Mouse (Mus musculus) neural tube, embryonic 14.5 days (tissue): ENCODE measurements around the gene Zfp300. TPM values are rescaled to one million over a fixed set of nuclear protein-coding genes. Genes with fewer than 3 reads are reported as not detected.

Source experiments
- ATAC-seq: fragments of 200-750 bp; cut with Nextera tagmentation; 2 replicates; pipeline ENCODE4 v1.8.0; 2017; ENCODE audit warnings: low read depth, mild to moderate bottlenecking, moderate TSS enrichment, moderate library complexity
- H3K27ac ChIP-seq: fragments of 300-500 bp; sonication (generic); 2 replicates; pipeline ENCODE4 v1.5.1; 2014; ENCODE audit warnings: low read depth, mild to moderate bottlenecking, control low read depth, low read length, moderate library complexity, mixed read lengths
- H3K27me3 ChIP-seq: fragments of 300-500 bp; sonication (generic); 2 replicates; pipeline ENCODE4 v1.6.1; 2014; ENCODE audit warnings: low read length; ENCODE audit not compliant: control insufficient read depth, insufficient read depth
- H3K36me3 ChIP-seq: fragments of 300-500 bp; sonication (generic); 2 replicates; pipeline ENCODE4 v1.6.1; 2014; ENCODE audit warnings: low read length, mixed read lengths; ENCODE audit not compliant: control insufficient read depth, insufficient read depth
- H3K4me1 ChIP-seq: fragments of 300-500 bp; sonication (generic); 2 replicates; pipeline ENCODE4 v1.6.1; 2014; ENCODE audit warnings: low read length; ENCODE audit not compliant: control insufficient read depth, insufficient read depth
- H3K4me2 ChIP-seq: fragments of 300-500 bp; sonication (generic); 2 replicates; pipeline ENCODE4 v1.6.1; 2014; ENCODE audit warnings: mild to moderate bottlenecking, low read depth, low read length, control low read depth
- H3K4me3 ChIP-seq: fragments of 300-500 bp; sonication (generic); 2 replicates; pipeline ENCODE4 v1.5.1; 2014; ENCODE audit warnings: low read depth, low read length, control low read depth, mixed read lengths
- H3K9ac ChIP-seq: fragments of 300-500 bp; sonication (generic); replicated peaks from 2 replicates; pipeline ENCODE4 v1.6.1; 2014; ENCODE audit warnings: low read depth, mild to moderate bottlenecking, control low read depth, low read length, mixed read lengths
- H3K9me3 ChIP-seq: fragments of 300-500 bp; sonication (generic); 2 replicates; pipeline ENCODE4 v1.6.1; 2016; ENCODE audit warnings: low read length; ENCODE audit not compliant: control insufficient read depth
- whole genome bisulfite sequencing: fragments of 180-500 bp; shearing (Covaris S2); extraction: QIAGEN DNeasy Blood & Tissue Kit; methylation state at CpG from one replicate; pipeline ENCODE4 v1.1.7; 2014; 5-methylcytosine and 5-hydroxymethylcytosine counted together
- polyA plus RNA-seq: library from polyadenylated mRNA; unstranded; fragments of >200 nt; fragmentation: Nextera tagmentation; extraction: Ambion mirVana; gene quantifications from 2 replicates; pipeline ENCODE4 v1.2.1, GENCODE M21; 2014

Zfp300 gene
- 4.2 and 5.7 TPM in 2 replicates for polyA plus RNA-seq

- Histone ChIP-seq H3K9me3 (no peaks in the 10 kb centered on the region), H3K4me3 (peak within 1 kb of the TSS; percentile 44), H3K9ac (peak within 1 kb of the TSS; percentile 55), H3K27me3 (no peaks in the 10 kb centered on the region), H3K4me2 (peak within 1 kb of the TSS; percentile 47), H3K4me1 (no peaks in the 10 kb centered on the region), H3K27ac (peak within 1 kb of the TSS; percentile 84), H3K36me3 (no peaks in the 10 kb centered on the region)
- ATAC-seq, result peak; percentile 94
- WGBS, result 19% methylated on average over 27 of the region's 27 CpGs
These were observed at the start of gene Zfp300 for GRCm38 (mm10) chrX:21088983-21089866. TSS of gene Zfp300 (minus strand) at chrX:21089527.

- no peaks in the 10 kb centered on the region for H3K4me1 ChIP-seq
- no peak for ATAC-seq
- no peaks in the 10 kb centered on the region for H3K27me3 ChIP-seq
- no peaks in the 10 kb centered on the region for H3K9me3 ChIP-seq
- 85% methylated on average over 4 of the region's 4 CpGs for WGBS
- H3K36me3 ChIP-seq, result no peaks in the 10 kb centered on the region
- H3K4me2 ChIP-seq, result no peak within 1 kb of the TSS
- H3K4me3 ChIP-seq, result no peak within 1 kb of the TSS
- no peak within 1 kb of the TSS for H3K9ac ChIP-seq
- no peak within 1 kb of the TSS for H3K27ac ChIP-seq
These were observed 26.2 kb upstream of the Zfp300 start, which contains the start of gene Ssxa1 for GRCm38 (mm10) chrX:21115520-21115919. TSS of gene Ssxa1 (plus strand) at chrX:21115820.

- ATAC-seq, result no peak
- WGBS, result 55% methylated on average over 7 of the region's 7 CpGs
- H3K4me1 ChIP-seq, result no peaks in the 10 kb centered on the region
- peak overlapping the region; percentile 55 for H3K9ac ChIP-seq
- peak overlapping the region; percentile 84 for H3K27ac ChIP-seq
- H3K4me2 ChIP-seq, result peak overlapping the region; percentile 47
- H3K9me3 ChIP-seq, result no peaks in the 10 kb centered on the region
- no peaks in the 10 kb centered on the region for H3K36me3 ChIP-seq
- H3K4me3 ChIP-seq, result peak overlapping the region; percentile 44
- H3K27me3 ChIP-seq, result no peaks in the 10 kb centered on the region
These were observed 526 bp upstream of the Zfp300 start for GRCm38 (mm10) chrX:21089867-21090239.

- 32% methylated on average over 6 of the region's 6 CpGs for WGBS
- H3K9me3 ChIP-seq, result no peaks in the 10 kb centered on the region; the same call in 1 of the 2 replicates
- peak; percentile 64 for ATAC-seq
These were observed 713 bp downstream of the Zfp300 start for GRCm38 (mm10) chrX:21088645-21088982.

GRCm38 (mm10) chrX:21068106-21068505 is 21.2 kb downstream of the Zfp300 start, which contains the start of gene Spaca5:
TSS of gene Spaca5 (plus strand) at chrX:21068406.
- Histone ChIP-seq H3K9ac (no peak within 1 kb of the TSS), H3K4me3 (no peak within 1 kb of the TSS), H3K27me3 (no peaks in the 10 kb centered on the region), H3K9me3 (no peaks in the 10 kb centered on the region), H3K36me3 (no peaks in the 10 kb centered on the region), H3K27ac (no peak within 1 kb of the TSS), H3K4me2 (no peak within 1 kb of the TSS), H3K4me1 (no peaks in the 10 kb centered on the region)
- no peak for ATAC-seq

More at GRCm38 (mm10) chrX:21088645-21088982, 713 bp downstream of the Zfp300 start:
- H3K27ac ChIP-seq, result peak overlapping the region; percentile 84; the same call in 1 of the 2 replicates
- no peaks in the 10 kb centered on the region for H3K36me3 ChIP-seq
- peak overlapping the region; percentile 44 for H3K4me3 ChIP-seq
- H3K9ac ChIP-seq, result peak overlapping the region; percentile 55
- no peaks in the 10 kb centered on the region for H3K4me1 ChIP-seq
- H3K4me2 ChIP-seq, result peak overlapping the region; percentile 47
- H3K27me3 ChIP-seq, result no peaks in the 10 kb centered on the region

GRCm38 (mm10) chrX:21062544-21062890 is 26.8 kb downstream of the Zfp300 start:
- H3K27ac ChIP-seq, result peak overlapping the region; percentile 66
- peak overlapping the region; percentile 45 for H3K4me3 ChIP-seq
- H3K4me2 ChIP-seq, result peak overlapping the region; percentile 45
- ATAC-seq, result peak; percentile 26; the same call in 1 of the 2 replicates
- H3K36me3 ChIP-seq, result no peaks in the 10 kb centered on the region
- no peaks in the 10 kb centered on the region for H3K27me3 ChIP-seq
- WGBS, result 63% methylated on average over 3 of the region's 3 CpGs
- H3K9ac ChIP-seq, result peak overlapping the region; percentile 37; the same call in 1 of the 2 replicates
- no peaks in the 10 kb centered on the region for H3K4me1 ChIP-seq
- no peaks in the 10 kb centered on the region for H3K9me3 ChIP-seq

GRCm38 (mm10) chrX:21061866-21062543 is 27.3 kb downstream of the Zfp300 start, which contains the start of gene Zfp182:
TSS of gene Zfp182 (minus strand) at chrX:21062316.
- Histone ChIP-seq H3K27ac (peak within 1 kb of the TSS; percentile 66), H3K9ac (peak within 1 kb of the TSS; percentile 37; the same call in 1 of the 2 replicates), H3K4me1 (no peaks in the 10 kb centered on the region), H3K4me3 (peak within 1 kb of the TSS; percentile 45), H3K27me3 (no peaks in the 10 kb centered on the region), H3K36me3 (no peaks in the 10 kb centered on the region), H3K9me3 (no peaks in the 10 kb centered on the region), H3K4me2 (peak within 1 kb of the TSS; percentile 55)
- peak; percentile 97 for ATAC-seq
- WGBS, result 20% methylated on average over 25 of the region's 25 CpGs

- peak overlapping the region; percentile 55 for H3K4me2 ChIP-seq
- H3K36me3 ChIP-seq, result no peaks in the 10 kb centered on the region
- peak overlapping the region; percentile 45 for H3K4me3 ChIP-seq
- ATAC-seq, result no peak; the same call in 1 of the 2 replicates
- 18% methylated on average over 9 of the region's 9 CpGs for WGBS
- H3K9me3 ChIP-seq, result no peaks in the 10 kb centered on the region
- H3K9ac ChIP-seq, result peak overlapping the region; percentile 37; the same call in 1 of the 2 replicates
- H3K27ac ChIP-seq, result 0 out of 2 replicates have a peak overlapping the region, but pooled peaks have one; percentile 5
- H3K4me1 ChIP-seq, result no peaks in the 10 kb centered on the region
- no peaks in the 10 kb centered on the region for H3K27me3 ChIP-seq
These were observed 27.9 kb downstream of the Zfp300 start for GRCm38 (mm10) chrX:21061460-21061859.
